Mouse (Mus musculus) embryonic fibroblast, embryonic 13.5 days (primary cell): ENCODE measurements around the gene Dus2.

Source experiments
- CTCF ChIP-seq: IDR thresholded peaks from 2 replicates; pipeline ENCODE4 v1.5.1; 2011; ENCODE audit warnings: mild to moderate bottlenecking, control low read depth, low read length, moderate library complexity, borderline replicate concordance; ENCODE audit not compliant: insufficient read depth
- POLR2A ChIP-seq: IDR thresholded peaks from 2 replicates; pipeline ENCODE4 v1.6.1; 2011; ENCODE audit warnings: low read depth, mild to moderate bottlenecking, control low read depth, low read length, moderate library complexity

DNA sequence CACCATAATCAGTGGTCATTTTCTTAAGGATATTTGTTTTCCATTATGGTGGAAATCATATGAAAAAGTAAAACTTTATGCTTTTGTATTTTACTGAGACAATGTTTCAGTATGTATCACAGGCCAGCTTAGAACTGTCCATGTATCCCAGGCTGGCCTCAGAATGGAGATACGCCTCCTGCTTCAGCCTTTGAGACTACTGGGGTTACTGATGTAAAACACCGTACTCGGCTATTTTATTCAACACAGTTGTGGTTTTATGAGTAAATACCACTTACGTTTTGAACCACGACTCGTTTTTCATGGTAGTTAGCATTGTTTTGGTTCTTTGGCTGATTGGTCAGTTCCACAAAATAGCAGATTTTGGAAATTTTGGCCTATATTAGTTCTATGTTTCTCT, 70.5 kb downstream of the Dus2 start:
- TF ChIP-seq CTCF: no peak
- TF ChIP-seq POLR2A: no peak
